Mouse (Mus musculus): ENCODE results near the gene Blm. TPM values are rescaled to one million over a fixed set of nuclear protein-coding genes. Genes with fewer than 3 reads are reported as not detected.
"Not testable (repeated sequence)": the region's sequence is repeated elsewhere in the genome, so short reads cannot be mapped to it uniquely, and the experiment has no call there.

Gene Blm
- polyA plus RNA-seq, 1 experiment from 2014 or later, result 47.2 TPM

GRCm38 (mm10) chr7:80526698-80527097 lies 8.2 kb downstream of the Blm start:
- ATAC-seq, result no peak
- 61% methylated on average over 6 of the region's 6 CpGs for WGBS (ENCODE audit: insufficient replicate concordance)
- Histone ChIP-seq H3K4me3 (no peak overlapping the region), H3K4me1 (peaks cover 62% of the 10 kb centered on the region), H3K9ac (peak overlapping the region; percentile 17; the same call in 1 of the 2 replicates), H3K4me2 (no peak overlapping the region), H3K9me3 (replicated peaks) (no peaks in the 10 kb centered on the region), H3K36me3 (peaks cover 39% of the 10 kb centered on the region), H3K27ac (0 out of 2 replicates have a peak overlapping the region, but pooled peaks have one; percentile 23), H3K27me3 (replicated peaks) (no peaks in the 10 kb centered on the region)

GRCm38 (mm10) chr7:80512408-80513085 lies 22.4 kb downstream of the Blm start:
- no peak overlapping the region for H3K4me2 ChIP-seq
- H3K9ac ChIP-seq, result no peak overlapping the region
- WGBS (ENCODE audit: insufficient replicate concordance), result 91% methylated on average over 16 of the region's 16 CpGs
- no peak overlapping the region for H3K27ac ChIP-seq
- H3K27me3 ChIP-seq (replicated peaks), result no peaks in the 10 kb centered on the region
- H3K36me3 ChIP-seq, result peaks cover 82% of the 10 kb centered on the region
- no peaks in the 10 kb centered on the region for H3K9me3 ChIP-seq (replicated peaks)
- no peak for ATAC-seq
- H3K4me3 ChIP-seq, result no peak overlapping the region
- H3K4me1 ChIP-seq, result no peaks in the 10 kb centered on the region

- not testable (repeated sequence) for H3K27me3 ChIP-seq (replicated peaks); H3K27ac ChIP-seq; H3K4me2 ChIP-seq; H3K4me3 ChIP-seq; H3K9me3 ChIP-seq (replicated peaks); H3K4me1 ChIP-seq; ATAC-seq; H3K9ac ChIP-seq
- H3K36me3 ChIP-seq, result peaks cover 98% of the 10 kb centered on the region
- WGBS (ENCODE audit: insufficient replicate concordance), result 97% methylated on average over 26 of the region's 26 CpGs
These were observed 27.2 kb downstream of the Blm start for GRCm38 (mm10) chr7:80507697-80508096.

GRCm38 (mm10) chr7:80506007-80506406 lies 28.9 kb downstream of the Blm start:
- no peak overlapping the region for H3K9ac ChIP-seq
- WGBS (ENCODE audit: insufficient replicate concordance), result 78% methylated on average over 3 of the region's 3 CpGs
- no peak for ATAC-seq
- H3K27me3 ChIP-seq (replicated peaks), result no peaks in the 10 kb centered on the region
- no peaks in the 10 kb centered on the region for H3K9me3 ChIP-seq (replicated peaks)
- H3K4me3 ChIP-seq, result no peak overlapping the region
- H3K4me2 ChIP-seq, result no peak overlapping the region
- H3K27ac ChIP-seq, result no peak overlapping the region
- peaks cover 98% of the 10 kb centered on the region for H3K36me3 ChIP-seq
- H3K4me1 ChIP-seq, result 0 out of 2 replicates have a peak, but pooled peaks cover 2% of the 10 kb centered on the region

- no peaks in the 10 kb centered on the region for H3K27me3 ChIP-seq (replicated peaks)
- 91% methylated on average over 3 of the region's 3 CpGs for WGBS (ENCODE audit: insufficient replicate concordance)
- H3K4me1 ChIP-seq, result peaks cover 12% of the 10 kb centered on the region
- H3K9me3 ChIP-seq (replicated peaks), result no peaks in the 10 kb centered on the region
- no peak overlapping the region for H3K4me3 ChIP-seq
- H3K27ac ChIP-seq, result no peak overlapping the region
- no peak overlapping the region for H3K4me2 ChIP-seq
- H3K9ac ChIP-seq, result no peak overlapping the region
- ATAC-seq, result no peak
- peaks cover 98% of the 10 kb centered on the region for H3K36me3 ChIP-seq
These were observed 30.0 kb downstream of the Blm start for GRCm38 (mm10) chr7:80504920-80505319.

GRCm38 (mm10) chr7:80501006-80501405 lies 33.9 kb downstream of the Blm start:
- no peaks in the 10 kb centered on the region for H3K9me3 ChIP-seq (replicated peaks)
- peaks cover 22% of the 10 kb centered on the region for H3K4me1 ChIP-seq
- H3K27me3 ChIP-seq (replicated peaks), result no peaks in the 10 kb centered on the region
- ATAC-seq, result no peak
- 64% methylated on average over 7 of the region's 7 CpGs for WGBS (ENCODE audit: insufficient replicate concordance)
- H3K27ac ChIP-seq, result no peak overlapping the region
- no peak overlapping the region for H3K9ac ChIP-seq
- H3K36me3 ChIP-seq, result peaks cover 93% of the 10 kb centered on the region
- H3K4me3 ChIP-seq, result no peak overlapping the region
- H3K4me2 ChIP-seq, result no peak overlapping the region

GRCm38 (mm10) chr7:80500099-80500498 lies 34.8 kb downstream of the Blm start:
- Histone ChIP-seq H3K9ac (no peak overlapping the region), H3K9me3 (replicated peaks) (no peaks in the 10 kb centered on the region), H3K27ac (no peak overlapping the region), H3K27me3 (replicated peaks) (no peaks in the 10 kb centered on the region), H3K4me2 (no peak overlapping the region), H3K4me1 (peaks cover 22% of the 10 kb centered on the region), H3K36me3 (peaks cover 92% of the 10 kb centered on the region), H3K4me3 (no peak overlapping the region)
- no peak for ATAC-seq

GRCm38 (mm10) chr7:80499190-80499962 lies 35.5 kb downstream of the Blm start:
- no peak overlapping the region for H3K4me2 ChIP-seq
- peaks cover 92% of the 10 kb centered on the region for H3K36me3 ChIP-seq
- no peak overlapping the region for H3K4me3 ChIP-seq
- no peak overlapping the region for H3K9ac ChIP-seq
- ATAC-seq, result no peak
- WGBS (ENCODE audit: insufficient replicate concordance), result 75% methylated on average over 9 of the region's 9 CpGs
- peaks cover 22% of the 10 kb centered on the region for H3K4me1 ChIP-seq
- H3K27ac ChIP-seq, result no peak overlapping the region
- H3K27me3 ChIP-seq (replicated peaks), result no peaks in the 10 kb centered on the region
- H3K9me3 ChIP-seq (replicated peaks), result no peaks in the 10 kb centered on the region

- no peak overlapping the region for H3K9ac ChIP-seq
- H3K9me3 ChIP-seq (replicated peaks), result no peaks in the 10 kb centered on the region
- H3K27me3 ChIP-seq (replicated peaks), result no peaks in the 10 kb centered on the region
- WGBS (ENCODE audit: insufficient replicate concordance), result 85% methylated on average over 3 of the region's 3 CpGs
- ATAC-seq, result no peak
- H3K36me3 ChIP-seq, result peaks cover 91% of the 10 kb centered on the region
- H3K4me1 ChIP-seq, result peaks cover 31% of the 10 kb centered on the region
- H3K4me2 ChIP-seq, result no peak overlapping the region
- no peak overlapping the region for H3K4me3 ChIP-seq
- no peak overlapping the region for H3K27ac ChIP-seq
These were observed 38.3 kb downstream of the Blm start for GRCm38 (mm10) chr7:80496656-80497055.

GRCm38 (mm10) chr7:80495210-80495609 lies 39.7 kb downstream of the Blm start:
- Histone ChIP-seq H3K9me3 (replicated peaks) (no peaks in the 10 kb centered on the region), H3K36me3 (peaks cover 91% of the 10 kb centered on the region), H3K4me2 (no peak overlapping the region), H3K9ac (no peak overlapping the region), H3K27me3 (replicated peaks) (no peaks in the 10 kb centered on the region), H3K4me3 (no peak overlapping the region), H3K27ac (no peak overlapping the region; the same call in 1 of the 2 replicates), H3K4me1 (peaks cover 36% of the 10 kb centered on the region)
- WGBS (ENCODE audit: insufficient replicate concordance), result 27% methylated on average over 6 of the region's 6 CpGs
- ATAC-seq, result no peak

- Histone ChIP-seq H3K4me1 (peaks cover 33% of the 10 kb centered on the region), H3K27ac (peak overlapping the region; percentile 71; the same call in 1 of the 2 replicates), H3K9me3 (replicated peaks) (no peaks in the 10 kb centered on the region), H3K4me3 (no peak overlapping the region), H3K9ac (no peak overlapping the region), H3K4me2 (no peak overlapping the region), H3K36me3 (peaks cover 95% of the 10 kb centered on the region), H3K27me3 (replicated peaks) (no peaks in the 10 kb centered on the region)
- ATAC-seq, result 0 out of 2 replicates have a peak, but pooled peaks have one; percentile 44
- 66% methylated on average over 3 of the region's 3 CpGs for WGBS (ENCODE audit: insufficient replicate concordance)
These were observed 42.9 kb downstream of the Blm start for GRCm38 (mm10) chr7:80491995-80492394.

- H3K9me3 ChIP-seq (replicated peaks), result no peaks in the 10 kb centered on the region
- peak overlapping the region; percentile 22; the same call in 1 of the 2 replicates for H3K9ac ChIP-seq
- peaks cover 91% of the 10 kb centered on the region for H3K36me3 ChIP-seq
- peak overlapping the region; percentile 71 for H3K27ac ChIP-seq
- peak overlapping the region; percentile 53 for H3K4me2 ChIP-seq
- no peak overlapping the region for H3K4me3 ChIP-seq
- peak; percentile 96 for ATAC-seq
- 36% methylated on average over 3 of the region's 3 CpGs for WGBS (ENCODE audit: insufficient replicate concordance)
- no peaks in the 10 kb centered on the region for H3K27me3 ChIP-seq (replicated peaks)
- peaks cover 36% of the 10 kb centered on the region for H3K4me1 ChIP-seq
These were observed 43.8 kb downstream of the Blm start for GRCm38 (mm10) chr7:80491086-80491485.

Data from liver, embryonic 12.5 days (tissue).